Mouse (Mus musculus) hindbrain, embryonic 10.5 days (tissue): ENCODE data around the gene Cfap43. TPM values are rescaled to one million over a fixed set of nuclear protein-coding genes. Genes with fewer than 3 reads are reported as not detected.

ENCODE experiments used
- DNase-seq: peaks from one replicate; pipeline ENCODE4 v3.0.0-alpha.2; 2017; ENCODE audit warnings: low spot score
- H3K27ac ChIP-seq: fragments of 300-500 bp; sonication (generic); 2 replicates; pipeline ENCODE4 v1.5.1; 2016; ENCODE audit warnings: mild to moderate bottlenecking, moderate library complexity
- H3K27me3 ChIP-seq: fragments of 300-500 bp; sonication (generic); 2 replicates; pipeline ENCODE4 v1.6.1; 2016; ENCODE audit warnings: mild to moderate bottlenecking; ENCODE audit not compliant: poor library complexity, insufficient read depth, severe bottlenecking
- H3K36me3 ChIP-seq: fragments of 300-500 bp; sonication (generic); 2 replicates; pipeline ENCODE4 v1.6.1; 2016; ENCODE audit warnings: mild to moderate bottlenecking, moderate library complexity
- H3K4me1 ChIP-seq: fragments of 300-500 bp; sonication (generic); replicated peaks from 2 replicates; pipeline ENCODE4 v1.6.1; 2016; ENCODE audit warnings: mild to moderate bottlenecking
- H3K4me3 ChIP-seq: fragments of 300-500 bp; sonication (generic); 2 replicates; pipeline ENCODE4 v1.5.1; 2016; ENCODE audit warnings: mild to moderate bottlenecking, moderate library complexity
- H3K9me3 ChIP-seq: fragments of 300-500 bp; sonication (generic); 2 replicates; pipeline ENCODE4 v1.6.1; 2016; ENCODE audit warnings: mild to moderate bottlenecking, moderate library complexity
- WGBS: fragments of 180-500 bp; shearing (Covaris S2); methylation state at CpG from one replicate; pipeline ENCODE4 v1.1.7; 2016; 5-methylcytosine and 5-hydroxymethylcytosine counted together
- polyA plus RNA-seq: library from polyadenylated mRNA; unstranded; fragments of >200 nt; fragmentation: Nextera tagmentation; extraction: Ambion mirVana; gene quantifications from 2 replicates; pipeline ENCODE4 v1.2.1, GENCODE M21; 2016

Gene Cfap43
- polyA plus RNA-seq: 0.07 and 1.0 TPM in 2 replicates

DNA sequence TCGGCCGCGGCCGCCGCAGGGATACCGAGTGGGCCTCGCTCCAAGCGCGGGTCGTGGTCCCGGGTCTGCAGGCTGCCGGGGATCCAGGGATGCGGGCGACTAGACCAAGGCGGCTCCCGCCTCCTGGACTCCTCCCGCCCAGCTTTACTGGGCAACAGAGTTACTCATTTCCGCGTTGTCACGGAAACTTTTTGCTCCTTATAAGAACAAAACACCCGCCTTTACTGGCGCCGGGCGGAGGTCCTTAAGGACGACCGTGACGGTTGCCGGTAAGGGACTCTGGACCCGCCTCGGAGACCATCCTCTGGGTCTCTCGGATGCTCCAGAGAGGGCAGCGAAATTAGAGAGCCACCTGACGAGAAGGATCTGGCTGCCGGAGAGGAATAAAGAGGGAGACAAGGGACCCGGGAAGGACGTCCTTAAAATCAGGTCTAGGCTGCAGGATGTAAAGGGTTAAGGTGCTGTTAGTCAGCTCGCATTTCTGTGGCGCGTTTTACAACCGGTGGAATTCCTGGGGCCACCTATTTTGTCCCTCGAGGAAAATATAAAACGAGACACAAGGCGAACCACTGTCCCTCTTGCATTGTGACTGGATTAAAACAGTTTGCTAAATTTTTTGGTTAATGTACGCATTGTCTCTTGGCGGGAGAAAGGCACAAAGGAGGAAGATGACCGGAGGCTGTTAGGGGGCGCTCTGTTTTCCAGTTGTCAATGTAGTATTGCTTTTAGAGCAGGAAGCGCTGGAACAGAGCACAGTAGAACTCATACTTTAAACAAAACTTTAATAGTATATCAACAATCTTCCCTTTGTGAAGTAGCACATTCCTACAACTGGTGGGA is at the start of gene Cfap43, which contains the start of gene Itprip:
Gene Cfap43 (minus strand): TSS at position 162 of the 840 bp plus-strand sequence.
Gene Itprip (minus strand): TSS at position 174 of the 840 bp plus-strand sequence.
- peak; percentile 86 for DNase-seq
- H3K27ac ChIP-seq: peak within 1 kb of the TSS; percentile 99
- peaks cover 38% of the 10 kb centered on the region for H3K4me1 ChIP-seq
- no peaks in the 10 kb centered on the region for H3K36me3 ChIP-seq
- H3K4me3 ChIP-seq: peak within 1 kb of the TSS; percentile 80
- under 1% methylated on average over 48 of the region's 48 CpGs for WGBS
- no peaks in the 10 kb centered on the region for H3K9me3 ChIP-seq
- H3K27me3 ChIP-seq: no peaks in the 10 kb centered on the region

GRCm38 (mm10) chr19:47958181-47958580 is 39.1 kb upstream of the Cfap43 start:
- H3K27me3 ChIP-seq: no peaks in the 10 kb centered on the region
- H3K27ac ChIP-seq: no peak overlapping the region
- WGBS: 85% methylated on average over 13 of the region's 13 CpGs
- DNase-seq: no peak
- no peaks in the 10 kb centered on the region for H3K9me3 ChIP-seq
- H3K36me3 ChIP-seq: no peaks in the 10 kb centered on the region
- 0 out of 2 replicates have a peak, but pooled peaks cover under 1% of the 10 kb centered on the region for H3K4me1 ChIP-seq
- no peak overlapping the region for H3K4me3 ChIP-seq

GRCm38 (mm10) chr19:47953169-47953568 is 34.1 kb upstream of the Cfap43 start:
- Histone ChIP-seq H3K27me3 (no peaks in the 10 kb centered on the region), H3K4me1 (0 out of 2 replicates have a peak, but pooled peaks cover 7% of the 10 kb centered on the region), H3K27ac (peak overlapping the region; percentile 12; the same call in 1 of the 2 replicates), H3K36me3 (no peaks in the 10 kb centered on the region), H3K4me3 (no peak overlapping the region), H3K9me3 (no peaks in the 10 kb centered on the region)
- DNase-seq: no peak
- WGBS: 69% methylated on average over 9 of the region's 9 CpGs

GRCm38 (mm10) chr19:47950946-47951345 is 31.9 kb upstream of the Cfap43 start:
- DNase-seq: no peak
- no peak overlapping the region for H3K4me3 ChIP-seq
- H3K9me3 ChIP-seq: no peaks in the 10 kb centered on the region
- peaks cover 15% of the 10 kb centered on the region for H3K4me1 ChIP-seq
- H3K27me3 ChIP-seq: no peaks in the 10 kb centered on the region
- no peak overlapping the region for H3K27ac ChIP-seq
- H3K36me3 ChIP-seq: no peaks in the 10 kb centered on the region
- WGBS: 91% methylated on average over 7 of the region's 7 CpGs

- H3K4me3 ChIP-seq: no peak overlapping the region
- no peak overlapping the region for H3K27ac ChIP-seq
- no peaks in the 10 kb centered on the region for H3K27me3 ChIP-seq
- WGBS: 53% methylated on average over 23 of the region's 23 CpGs
- peaks cover 9% of the 10 kb centered on the region for H3K4me1 ChIP-seq
- no peaks in the 10 kb centered on the region for H3K9me3 ChIP-seq
- no peaks in the 10 kb centered on the region for H3K36me3 ChIP-seq
- DNase-seq: peak; percentile 20
These were observed 27.9 kb upstream of the Cfap43 start for GRCm38 (mm10) chr19:47946821-47947465.

- no peak for DNase-seq
- no peaks in the 10 kb centered on the region for H3K9me3 ChIP-seq
- peaks cover 23% of the 10 kb centered on the region for H3K4me1 ChIP-seq
- 90% methylated on average over 6 of the region's 6 CpGs for WGBS
- no peaks in the 10 kb centered on the region for H3K36me3 ChIP-seq
- H3K4me3 ChIP-seq: no peak overlapping the region
- H3K27me3 ChIP-seq: peaks cover 19% of the 10 kb centered on the region
- no peak overlapping the region for H3K27ac ChIP-seq
These were observed 20.3 kb upstream of the Cfap43 start for GRCm38 (mm10) chr19:47939361-47939760.

DNA sequence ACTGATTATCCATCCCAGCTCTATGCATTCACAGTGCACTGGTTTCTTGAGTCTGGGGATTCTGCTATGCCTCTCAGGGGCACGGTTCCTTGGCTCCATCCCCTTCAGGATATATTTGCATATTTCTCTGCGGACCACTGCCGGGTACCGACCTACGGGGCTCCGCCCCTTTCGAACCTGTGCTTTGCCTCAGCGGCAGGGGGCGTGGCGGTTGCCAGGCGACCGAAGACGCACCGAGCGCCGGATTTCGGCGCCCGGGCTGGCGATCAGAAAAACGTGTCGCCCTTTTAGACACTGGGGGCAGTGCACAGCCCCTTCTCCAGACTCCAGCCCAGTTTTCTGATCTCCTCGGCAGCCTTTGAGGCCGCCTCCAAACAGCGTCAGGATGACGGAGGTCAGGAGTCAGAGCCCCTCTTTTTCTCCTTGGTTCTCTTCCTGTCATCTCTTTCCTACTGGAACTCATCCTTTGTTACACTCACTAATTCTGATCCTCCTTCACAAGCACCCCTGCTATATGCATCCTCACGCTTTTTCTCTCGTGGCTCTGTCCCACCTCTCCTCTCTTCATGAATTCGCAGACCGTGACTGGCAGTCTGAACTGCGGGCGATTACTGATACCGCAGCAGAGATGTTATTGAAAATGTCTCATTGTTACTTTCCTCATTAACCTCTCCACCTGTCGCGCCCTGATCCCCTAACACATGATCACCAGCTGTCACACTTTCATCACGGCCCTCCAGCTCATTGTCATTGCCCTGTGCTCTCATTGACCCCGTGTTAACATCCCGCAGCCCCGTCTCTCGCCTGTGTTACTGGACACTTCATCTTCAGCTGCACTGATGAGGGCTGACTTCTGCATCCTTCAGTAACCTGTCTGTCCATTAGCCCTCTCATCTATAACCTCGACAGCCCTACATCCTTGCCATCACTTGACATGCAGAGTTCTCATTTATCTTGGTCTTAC is 18.6 kb upstream of the Cfap43 start, which contains the start of gene Cfap58:
Gene Cfap58 (plus strand): TSS at position 233 of the 964 bp plus-strand sequence.
- WGBS: 4% methylated on average over 41 of the region's 41 CpGs
- H3K36me3 ChIP-seq: no peaks in the 10 kb centered on the region
- H3K4me3 ChIP-seq: peak within 1 kb of the TSS; percentile 48
- peaks cover 19% of the 10 kb centered on the region for H3K27me3 ChIP-seq
- H3K27ac ChIP-seq: peak within 1 kb of the TSS; percentile 78
- peak; percentile 90 for DNase-seq
- no peaks in the 10 kb centered on the region for H3K9me3 ChIP-seq
- H3K4me1 ChIP-seq: peaks cover 23% of the 10 kb centered on the region

- Histone ChIP-seq H3K27ac (no peak overlapping the region), H3K4me1 (peaks cover 23% of the 10 kb centered on the region), H3K9me3 (no peaks in the 10 kb centered on the region), H3K27me3 (peaks cover 19% of the 10 kb centered on the region), H3K36me3 (no peaks in the 10 kb centered on the region), H3K4me3 (peak overlapping the region; percentile 48)
- 71% methylated on average over 9 of the region's 9 CpGs for WGBS
- DNase-seq: no peak
These were observed 17.9 kb upstream of the Cfap43 start for GRCm38 (mm10) chr19:47936938-47937337.

DNA sequence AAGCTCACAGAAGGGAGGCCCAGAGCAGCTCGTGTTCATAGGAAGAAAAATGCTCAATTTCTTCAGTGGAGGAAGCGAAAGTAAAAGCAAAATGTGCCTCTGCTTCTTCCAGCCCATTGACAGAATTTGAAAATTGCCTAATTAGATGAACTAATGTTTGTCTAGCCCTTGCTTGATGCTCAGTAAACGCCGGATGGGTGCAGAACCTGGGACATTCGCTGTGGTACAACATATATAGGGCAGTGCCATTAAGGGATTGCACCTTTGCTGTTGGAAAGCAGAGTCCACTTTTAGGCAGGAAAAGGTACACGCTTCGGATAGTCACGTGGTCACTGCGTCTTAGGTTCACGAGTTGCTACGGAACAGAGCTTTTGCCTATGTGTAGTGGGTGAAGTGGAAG is 17.4 kb upstream of the Cfap43 start:
- H3K36me3 ChIP-seq: no peaks in the 10 kb centered on the region
- H3K9me3 ChIP-seq: no peaks in the 10 kb centered on the region
- no peak for DNase-seq
- H3K27ac ChIP-seq: no peak overlapping the region
- peaks cover 19% of the 10 kb centered on the region for H3K27me3 ChIP-seq
- peaks cover 23% of the 10 kb centered on the region for H3K4me1 ChIP-seq
- 92% methylated on average over 11 of the region's 11 CpGs for WGBS
- H3K4me3 ChIP-seq: no peak overlapping the region

DNA sequence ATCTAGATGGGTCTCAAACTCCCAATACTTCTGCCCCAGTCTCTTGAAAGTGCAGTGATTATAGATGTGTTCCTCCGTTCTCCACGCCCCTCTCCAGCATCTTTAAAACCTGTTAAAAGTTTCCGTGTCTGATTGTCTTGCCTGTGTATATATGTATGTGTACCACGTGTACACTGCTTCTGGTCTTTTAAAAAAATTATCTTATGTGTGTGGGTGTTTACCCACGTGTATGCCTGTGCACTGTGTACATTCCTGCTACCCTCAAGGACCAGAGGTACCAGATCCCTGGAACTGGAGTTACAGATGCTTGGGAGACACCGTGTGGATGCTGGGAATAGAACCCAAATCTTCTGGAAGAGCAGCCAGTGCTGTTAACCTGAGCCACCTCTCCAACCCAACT is 16.4 kb upstream of the Cfap43 start:
- no peak for DNase-seq
- Histone ChIP-seq H3K27me3 (peaks cover 19% of the 10 kb centered on the region), H3K4me3 (no peak overlapping the region), H3K36me3 (no peaks in the 10 kb centered on the region), H3K4me1 (peaks cover 23% of the 10 kb centered on the region), H3K27ac (no peak overlapping the region), H3K9me3 (no peaks in the 10 kb centered on the region)
- WGBS: 84% methylated on average over 6 of the region's 6 CpGs

GRCm38 (mm10) chr19:47934636-47935238 is 15.7 kb upstream of the Cfap43 start:
- Histone ChIP-seq H3K4me1 (peaks cover 23% of the 10 kb centered on the region), H3K36me3 (no peaks in the 10 kb centered on the region), H3K4me3 (no peak overlapping the region), H3K27ac (no peak overlapping the region), H3K27me3 (peaks cover 16% of the 10 kb centered on the region), H3K9me3 (no peaks in the 10 kb centered on the region)
- WGBS: 74% methylated on average over 16 of the region's 16 CpGs
- no peak for DNase-seq

DNA sequence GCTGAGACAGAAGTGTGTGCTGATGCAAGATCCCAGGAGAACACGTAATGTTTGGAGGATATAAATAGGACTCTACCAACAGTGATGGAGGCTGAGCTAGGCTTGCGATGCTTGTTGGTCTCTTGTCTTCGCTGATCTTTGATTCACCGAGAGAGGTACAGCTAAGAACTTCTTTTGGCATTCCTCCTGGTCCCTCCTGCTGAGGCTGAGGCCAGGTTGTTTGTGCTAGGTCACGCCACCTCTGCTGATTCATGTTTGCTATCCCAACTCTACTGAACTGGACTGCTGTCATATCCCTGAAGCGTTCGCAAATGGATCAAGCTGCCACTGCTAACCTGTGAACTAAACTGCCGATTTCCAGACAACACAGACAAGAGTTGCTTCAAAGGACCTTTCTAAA is 15.1 kb upstream of the Cfap43 start:
- Histone ChIP-seq H3K4me1 (peaks cover 23% of the 10 kb centered on the region), H3K9me3 (no peaks in the 10 kb centered on the region), H3K27me3 (peaks cover 13% of the 10 kb centered on the region), H3K4me3 (no peak overlapping the region), H3K27ac (no peak overlapping the region), H3K36me3 (no peaks in the 10 kb centered on the region)
- WGBS: 89% methylated on average over 8 of the region's 8 CpGs
- no peak for DNase-seq
